Mouse (Mus musculus) stomach, postnatal 0 days (tissue): Measurements from ENCODE around the gene Snx32.

Experiments
- CTCF ChIP-seq: IDR thresholded peaks from 2 replicates; pipeline ENCODE4 v1.5.1; 2016; ENCODE audit warnings: antibody characterized with exemption, low read depth, mild to moderate bottlenecking, moderate library complexity
- EP300 ChIP-seq: optimal IDR thresholded peaks from 2 replicates; pipeline ENCODE3; 2016; ENCODE audit warnings: antibody characterized with exemption

- TF ChIP-seq CTCF (0 out of 2 replicates have a peak, but pooled peaks have one; percentile 0), EP300 (no peak)
These were observed 19.2 kb downstream of the Snx32 start for GRCm38 (mm10) chr19:5490898-5491708.
